Mouse (Mus musculus): ENCODE results near the gene Lmtk2.

DNA sequence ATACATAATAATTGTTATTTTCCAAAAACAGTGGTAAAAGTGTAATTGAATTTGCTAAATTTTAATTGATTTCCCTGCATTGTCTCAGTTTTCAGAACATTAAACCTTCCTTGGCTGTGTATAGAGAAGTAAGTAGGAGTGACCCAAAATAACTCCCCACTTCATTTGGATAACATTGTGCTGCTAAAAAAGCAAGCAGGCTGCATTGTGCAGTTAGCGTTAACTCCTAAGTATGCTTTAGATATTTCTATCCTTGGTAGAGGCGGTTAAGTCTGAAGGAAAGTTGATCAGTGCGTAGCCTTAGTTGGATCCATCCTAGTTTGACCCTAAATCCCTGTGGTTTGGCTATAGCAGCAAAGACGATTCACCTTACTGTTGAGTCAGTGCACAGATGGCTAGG is 49.3 kb downstream of the Lmtk2 start:
- TF ChIP-seq CTCF (IDR thresholded peaks at IDR 0.05; ENCODE audit: low read depth) (no peak), EP300 (IDR thresholded peaks at IDR 0.05; ENCODE audit: low read depth) (no peak)

All from liver, postnatal 0 days (tissue).